In the genomic region with DNA sequence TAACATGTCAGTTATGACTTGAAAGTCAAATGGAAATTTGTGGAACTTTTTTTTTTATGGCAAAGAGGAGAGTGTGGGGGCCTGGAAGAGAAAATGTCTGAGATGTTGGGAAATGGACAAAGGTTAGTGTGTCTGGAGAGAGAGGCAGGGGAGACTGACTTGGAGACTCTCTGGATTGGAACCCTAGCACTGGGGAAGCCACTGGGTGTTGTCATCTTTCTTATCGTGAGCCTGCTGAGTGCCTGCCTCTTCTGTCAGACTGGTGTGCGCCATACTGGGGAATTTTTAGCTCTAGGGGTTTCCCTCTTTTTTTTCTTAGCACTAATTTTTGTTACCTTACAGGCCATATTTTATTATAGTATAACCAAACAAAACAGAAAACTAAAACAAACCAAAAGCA, we compare ENCODE assay signal across 12 mouse cellular contexts. TPM values are rescaled to one million over a fixed set of nuclear protein-coding genes. Genes with fewer than 3 reads are reported as not detected.
DNase-seq lines count a peak whose midpoint lies in the region; ATAC-seq and TF ChIP-seq lines count a peak whose summit lies in the region.
"Had no signal": no experiment of that assay in that cellular context is flagged by ENCODE, and none has a peak within 500 bp of the region (broad histone marks: within the 10 kb centered on the region; RNA-seq: fewer than 3 reads in every experiment).

No protein-coding gene starts in this region.

- no peak overlapping the region for H3K4me3 ChIP-seq in heart, embryonic 16.5 days (ENCODE audit: low read length)
- no peak overlapping the region for H3K4me3 ChIP-seq in embryonic facial prominence, embryonic 14.5 days (ENCODE audit: low read depth, low read length)
- no peak overlapping the region for H3K4me3 ChIP-seq in limb, embryonic 12.5 days (replicated peaks)
- no peak overlapping the region for H3K4me3 ChIP-seq in myocyte

- H3K4me2 ChIP-seq in heart, embryonic 16.5 days (ENCODE audit: low read depth, low read length): no peak overlapping the region; the same call in 1 of the 2 replicates
- H3K4me2 ChIP-seq in embryonic facial prominence, embryonic 14.5 days (ENCODE audit: low read depth, low read length): no peak overlapping the region
- H3K4me2 ChIP-seq in limb, embryonic 12.5 days: peak overlapping the region; percentile 52
- H3K4me2 ChIP-seq in myocyte (ENCODE audit: low read depth): peak overlapping the region; percentile 36

- H3K27me3 ChIP-seq in heart, embryonic 16.5 days (ENCODE audit: control insufficient read depth, insufficient read depth, low read length): no peaks in the 10 kb centered on the region
- no peaks in the 10 kb centered on the region for H3K27me3 ChIP-seq in embryonic facial prominence, embryonic 14.5 days (replicated peaks; ENCODE audit: control insufficient read depth, insufficient read depth, low read length)
- peaks cover 22% of the 10 kb centered on the region for H3K27me3 ChIP-seq in limb, embryonic 12.5 days
- H3K27me3 ChIP-seq in myocyte (ENCODE audit: control insufficient read depth, insufficient read depth, insufficient read length): no peaks in the 10 kb centered on the region

- no peak overlapping the region for H3ac ChIP-seq in myocyte (ENCODE audit: control insufficient read depth, insufficient read length)

- DNase-seq in heart, postnatal 10 days: no peak
- no peak for DNase-seq in embryonic facial prominence, embryonic 14.5 days (ENCODE audit: low spot score)
- no peak for DNase-seq in urinary bladder, postnatal 4 days (ENCODE audit: low spot score in 2 of 2)
- no peak for DNase-seq in right cerebral cortex, postnatal 10 days (ENCODE audit: low spot score in 2 of 2)
- DNase-seq: adrenal gland, adult 8-10 months; cerebellum, adult 9-11 months; right cerebral cortex, adult 18-20 months; thymus, adult 18-20 months had no signal

- H3K27ac ChIP-seq in heart, embryonic 16.5 days (ENCODE audit: low read length): 0 out of 2 replicates have a peak overlapping the region, but pooled peaks have one; percentile 10
- H3K27ac ChIP-seq in embryonic facial prominence, embryonic 14.5 days (replicated peaks; ENCODE audit: low read depth, low read length): peak overlapping the region; percentile 80; the same call in 1 of the 2 replicates
- peak overlapping the region; percentile 87 for H3K27ac ChIP-seq in limb, embryonic 12.5 days

- intact Hi-C loops in heart, postnatal 10 days (cut with DNase I): no loop called here

- no peak for TF ChIP-seq POLR2A in myocyte (IDR thresholded peaks at IDR 0.05; ENCODE audit: insufficient read length, low read depth)

- peaks cover 27% of the 10 kb centered on the region for H3K4me1 ChIP-seq in heart, embryonic 16.5 days (ENCODE audit: control insufficient read depth, insufficient read depth, low read length)
- peaks cover 11% of the 10 kb centered on the region for H3K4me1 ChIP-seq in embryonic facial prominence, embryonic 14.5 days (ENCODE audit: control insufficient read depth, insufficient read depth, low read length)
- peaks cover 33% of the 10 kb centered on the region for H3K4me1 ChIP-seq in limb, embryonic 12.5 days (replicated peaks)

- H3K9me3 ChIP-seq in heart, embryonic 16.5 days (replicated peaks; ENCODE audit: control insufficient read depth, low read length): no peaks in the 10 kb centered on the region
- H3K9me3 ChIP-seq in embryonic facial prominence, embryonic 14.5 days (ENCODE audit: control insufficient read depth, low read length): no peaks in the 10 kb centered on the region
- no peaks in the 10 kb centered on the region for H3K9me3 ChIP-seq in limb, embryonic 12.5 days

- no peaks in the 10 kb centered on the region for H3K79me2 ChIP-seq in myocyte (ENCODE audit: control insufficient read depth, insufficient read depth)

- peaks cover 16% of the 10 kb centered on the region for H3K36me3 ChIP-seq in heart, embryonic 16.5 days (ENCODE audit: control insufficient read depth, insufficient read depth)
- peaks cover 43% of the 10 kb centered on the region for H3K36me3 ChIP-seq in embryonic facial prominence, embryonic 14.5 days (ENCODE audit: control insufficient read depth, insufficient read depth, low read length)
- peaks cover 39% of the 10 kb centered on the region for H3K36me3 ChIP-seq in limb, embryonic 12.5 days
- H3K36me3 ChIP-seq in myocyte (ENCODE audit: control insufficient read depth, insufficient read depth): peaks cover 19% of the 10 kb centered on the region

- WGBS in heart, embryonic 16.5 days: 49% methylated on average over 2 of the region's 2 CpGs
- 60% methylated on average over 2 of the region's 2 CpGs for WGBS in embryonic facial prominence, embryonic 14.5 days
- 65% methylated on average over 2 of the region's 2 CpGs for WGBS in limb, embryonic 12.5 days

- ATAC-seq in heart, embryonic 16.5 days (replicated peaks; ENCODE audit: extremely low read depth, insufficient read depth, low FRiP score): no peak
- no peak for ATAC-seq in embryonic facial prominence, embryonic 14.5 days (ENCODE audit: low read depth)
- ATAC-seq in limb, embryonic 12.5 days (ENCODE audit: insufficient number of reproducible peaks, insufficient read depth, low FRiP score, low TSS enrichment, low read depth): no peak

- no peak overlapping the region for H3K9ac ChIP-seq in heart, embryonic 16.5 days (ENCODE audit: low read length)
- H3K9ac ChIP-seq in embryonic facial prominence, embryonic 14.5 days (ENCODE audit: low read depth, low read length): no peak overlapping the region
- H3K9ac ChIP-seq in limb, embryonic 12.5 days (replicated peaks): no peak overlapping the region

TF ChIP-seq in myocyte, 11 proteins besides CTCF, POLR2A, EP300 and RAD21:
- no peak for TF ChIP-seq REST (IDR thresholded peaks at IDR 0.05; ENCODE audit: insufficient read depth, insufficient read length)
- TF ChIP-seq E2F4 (IDR thresholded peaks at IDR 0.05; ENCODE audit: insufficient read depth): no peak
- no peak for TF ChIP-seq SRF (IDR thresholded peaks at IDR 0.05; ENCODE audit: control insufficient read depth, insufficient read length, low read depth)
- TF ChIP-seq TCF3 (IDR thresholded peaks at IDR 0.05; ENCODE audit: insufficient read length, low read depth): no peak

RNA-seq across cellular contexts. Expression of gene P4ha2, which starts 27.5 kb away (rescaled TPM):
- 53.3 and 61.1 TPM in 2 replicates for polyA plus RNA-seq in heart, embryonic 16.5 days (2015; fragmentation: Nextera tagmentation; extraction: Ambion mirVana)
- 10 to 100 TPM; 36.8 to 37.0 TPM for total RNA-seq in heart, postnatal 10 days (2021)
- 107 and 120 TPM in 2 replicates for polyA plus RNA-seq in embryonic facial prominence, embryonic 14.5 days (2014; fragmentation: Nextera tagmentation; extraction: Ambion mirVana)
- 52.7 and 56.6 TPM in 2 replicates for polyA plus RNA-seq in limb, embryonic 12.5 days (2016; fragmentation: Nextera tagmentation; extraction: Ambion mirVana)
- polyA plus RNA-seq in myocyte (2012; fragmentation: generic; extraction: Trizol): 89.0 TPM
- total RNA-seq: neutrophil, adult 5-6 weeks had no signal

RNA-seq across cellular contexts. Expression of gene Pdlim4, which starts 58.6 kb away (rescaled TPM):
- 16.0 and 26.4 TPM in 2 replicates for polyA plus RNA-seq in heart, embryonic 16.5 days (2015; fragmentation: Nextera tagmentation; extraction: Ambion mirVana)
- total RNA-seq in heart, postnatal 10 days (2021): 10 to 100 TPM; 23.4 to 28.2 TPM
- polyA plus RNA-seq in embryonic facial prominence, embryonic 14.5 days (2014; fragmentation: Nextera tagmentation; extraction: Ambion mirVana): 115 and 132 TPM in 2 replicates
- polyA plus RNA-seq in limb, embryonic 12.5 days (2016; fragmentation: Nextera tagmentation; extraction: Ambion mirVana): 188 and 205 TPM in 2 replicates
- polyA plus RNA-seq in myocyte (2012; fragmentation: generic; extraction: Trizol): 469 TPM

Comparison
In these comparisons a context has a peak if more than half of its experiments do, and no peak if none do; other contexts are left out.
1. H3K27ac ChIP-seq: peak in every context shown above with its lines; median percentile 87 in limb, embryonic 12.5 days; 80 in embryonic facial prominence, embryonic 14.5 days; 10 in heart, embryonic 16.5 days.
2. H3K4me2 ChIP-seq: peak in limb, embryonic 12.5 days (single experiment) and myocyte (single experiment); none in heart, embryonic 16.5 days (single experiment) and embryonic facial prominence, embryonic 14.5 days (single experiment).